Mouse (Mus musculus) neutrophil, adult 5-6 weeks (primary cell): Measurements from ENCODE around the gene Rnf227. TPM values are rescaled to one million over a fixed set of nuclear protein-coding genes. Genes with fewer than 3 reads are reported as not detected.
"Not testable (repeated sequence)": the region's sequence is repeated elsewhere in the genome, so short reads cannot be mapped to it uniquely, and the experiment has no call there.

Experiments used
- ATAC-seq: fragments of 151-379, 151-347 bp; 2 replicates; pipeline ENCODE4 v1.8.0; 2017; ENCODE audit warnings: mild to moderate bottlenecking, moderate TSS enrichment; ENCODE audit not compliant: insufficient number of reproducible peaks, poor library complexity, low FRiP score, severe bottlenecking; ENCODE audit errors: extremely low read depth
- total RNA-seq: library from RNA; stranded (forward); fragments of 200-1000 nt; gene quantifications from 2 replicates; pipeline ENCODE4 v1.2.3, GENCODE M21; 2017

Rnf227 gene
- total RNA-seq: 0.93 and 2.6 TPM in 2 replicates

GRCm38 (mm10) chr11:69340161-69341131 lies at the start of gene Rnf227:
Rnf227 (plus strand) TSS chr11:69340461.
- ATAC-seq: peak; percentile 21; the same call in 1 of the 2 replicates

DNA sequence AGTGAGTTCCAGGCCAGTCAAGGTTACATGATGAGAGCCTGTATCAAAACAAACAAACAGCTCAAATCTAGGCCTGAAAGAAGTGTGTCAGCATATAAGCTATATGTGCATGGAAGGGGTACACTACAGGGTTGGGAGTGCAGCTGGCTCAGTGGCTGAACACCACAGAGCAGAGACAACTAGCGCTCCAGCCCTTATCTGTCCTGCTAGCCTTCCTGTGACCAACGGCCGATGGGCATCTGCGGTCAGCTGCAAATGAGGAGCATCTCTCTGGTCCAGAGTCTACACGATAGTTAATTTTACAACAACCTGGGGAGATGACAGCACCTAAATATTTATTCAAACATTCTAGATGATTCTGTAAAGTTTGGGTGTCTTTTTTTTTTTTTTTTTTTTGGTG lies 49.1 kb upstream of the Rnf227 start:
- no peak for ATAC-seq

DNA sequence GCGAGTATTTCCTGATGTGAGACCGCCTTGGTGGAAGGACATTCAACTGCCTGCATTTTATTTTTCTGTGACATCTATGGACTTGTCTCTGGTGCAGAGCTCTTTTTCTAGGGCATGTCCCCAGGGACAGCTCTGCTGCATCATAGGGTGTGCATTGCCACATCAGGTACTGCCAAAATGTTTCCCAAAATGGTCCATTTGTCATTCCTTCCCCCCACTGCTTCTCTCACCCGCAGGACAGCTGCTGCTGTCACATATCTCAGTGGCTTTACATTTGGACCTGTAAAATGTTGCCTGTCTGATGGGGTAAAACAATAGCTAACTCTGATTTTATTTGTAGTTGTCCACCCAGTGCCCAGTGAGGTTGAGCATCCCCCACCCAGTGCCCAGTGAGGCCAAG lies 45.0 kb upstream of the Rnf227 start:
- no peak for ATAC-seq

GRCm38 (mm10) chr11:69297799-69298198 lies 42.5 kb upstream of the Rnf227 start:
- no peak for ATAC-seq

GRCm38 (mm10) chr11:69298231-69298630 lies 42.0 kb upstream of the Rnf227 start:
- ATAC-seq: no peak

DNA sequence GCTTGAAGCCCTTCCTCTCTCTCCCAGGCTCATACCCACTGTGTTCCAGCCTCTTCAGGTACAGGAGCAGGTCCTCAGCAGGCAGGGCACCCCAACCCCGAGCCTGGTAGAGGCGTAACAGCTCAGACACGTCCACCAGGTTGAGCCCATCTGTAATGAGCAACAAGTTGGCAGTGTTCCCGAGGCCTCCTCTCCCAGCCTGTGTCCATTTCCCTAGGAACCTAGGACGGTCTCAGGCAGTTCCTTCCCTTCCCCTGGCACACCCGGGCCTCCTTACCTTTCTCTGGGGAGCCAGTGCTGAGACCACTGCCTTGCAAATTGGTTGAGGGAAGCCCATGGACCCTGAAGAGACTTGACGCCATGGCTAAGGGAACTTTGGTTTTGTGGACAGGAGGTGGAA lies 37.4 kb upstream of the Rnf227 start:
- no peak for ATAC-seq

DNA sequence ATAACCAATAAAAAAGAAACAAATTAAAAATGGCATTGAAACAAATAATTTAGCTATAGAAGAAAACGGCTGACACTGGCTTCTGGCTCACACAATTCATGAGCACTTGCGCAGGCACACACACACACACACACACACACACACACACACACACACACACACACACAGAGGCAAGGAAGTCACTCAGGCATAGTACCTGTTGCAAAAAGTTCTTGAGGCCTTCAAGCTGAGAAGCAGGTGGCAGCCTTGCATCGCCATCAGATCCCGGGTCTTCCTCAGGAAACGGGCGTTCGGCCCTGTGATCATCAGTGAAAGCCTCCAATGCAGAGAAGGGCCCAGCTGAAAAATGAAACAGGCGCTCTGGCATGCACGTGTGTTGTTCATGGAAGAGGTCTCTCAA lies 35.0 kb upstream of the Rnf227 start:
- peak; percentile 70; the same call in 1 of the 2 replicates for ATAC-seq

GRCm38 (mm10) chr11:69306039-69306438 lies 34.2 kb upstream of the Rnf227 start:
- no peak for ATAC-seq

GRCm38 (mm10) chr11:69311266-69311665 lies 29.0 kb upstream of the Rnf227 start:
- no peak for ATAC-seq

GRCm38 (mm10) chr11:69316361-69316760 lies 23.9 kb upstream of the Rnf227 start:
- no peak for ATAC-seq

DNA sequence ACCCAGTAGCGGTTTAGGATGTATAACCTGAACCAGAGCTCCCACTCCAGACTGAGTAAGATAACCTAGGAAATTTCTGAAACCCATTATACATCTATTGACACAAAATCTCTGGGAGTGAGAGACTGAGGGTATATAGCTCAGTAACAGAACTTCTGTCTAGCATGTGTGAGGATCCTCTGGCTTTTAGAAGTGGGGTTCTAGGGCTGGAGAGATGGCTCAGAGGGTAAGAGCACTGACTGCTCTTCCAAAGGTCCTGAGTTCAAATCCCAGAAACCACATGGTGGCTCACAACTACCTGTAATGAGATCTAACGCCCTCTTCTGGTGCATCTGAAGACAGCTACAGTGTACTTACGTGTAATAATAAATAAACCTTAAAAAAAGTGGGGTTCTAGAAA lies 22.3 kb upstream of the Rnf227 start:
- not testable (repeated sequence) for ATAC-seq

DNA sequence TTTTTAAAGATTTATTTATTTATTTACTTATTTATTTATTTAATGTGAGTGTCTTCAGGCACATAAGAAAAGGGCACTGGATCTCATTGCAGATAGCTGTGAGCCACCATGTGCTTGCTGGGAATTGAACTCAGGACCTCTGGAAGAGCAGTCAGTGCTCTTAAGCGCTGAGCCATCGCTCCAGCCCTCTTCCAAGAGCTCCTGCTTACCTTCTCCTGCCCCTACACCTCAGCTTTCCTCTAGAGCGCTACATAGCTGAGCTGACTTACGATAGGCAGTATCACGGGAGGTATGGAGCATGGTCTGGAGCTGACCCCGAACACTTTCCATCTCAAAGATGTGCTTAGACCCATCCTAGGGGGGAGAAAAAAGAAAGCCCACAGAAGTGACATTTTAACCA lies 18.7 kb upstream of the Rnf227 start:
- no peak for ATAC-seq

- no peak for ATAC-seq
Observed at GRCm38 (mm10) chr11:69322010-69322409, 18.3 kb upstream of the Rnf227 start.

DNA sequence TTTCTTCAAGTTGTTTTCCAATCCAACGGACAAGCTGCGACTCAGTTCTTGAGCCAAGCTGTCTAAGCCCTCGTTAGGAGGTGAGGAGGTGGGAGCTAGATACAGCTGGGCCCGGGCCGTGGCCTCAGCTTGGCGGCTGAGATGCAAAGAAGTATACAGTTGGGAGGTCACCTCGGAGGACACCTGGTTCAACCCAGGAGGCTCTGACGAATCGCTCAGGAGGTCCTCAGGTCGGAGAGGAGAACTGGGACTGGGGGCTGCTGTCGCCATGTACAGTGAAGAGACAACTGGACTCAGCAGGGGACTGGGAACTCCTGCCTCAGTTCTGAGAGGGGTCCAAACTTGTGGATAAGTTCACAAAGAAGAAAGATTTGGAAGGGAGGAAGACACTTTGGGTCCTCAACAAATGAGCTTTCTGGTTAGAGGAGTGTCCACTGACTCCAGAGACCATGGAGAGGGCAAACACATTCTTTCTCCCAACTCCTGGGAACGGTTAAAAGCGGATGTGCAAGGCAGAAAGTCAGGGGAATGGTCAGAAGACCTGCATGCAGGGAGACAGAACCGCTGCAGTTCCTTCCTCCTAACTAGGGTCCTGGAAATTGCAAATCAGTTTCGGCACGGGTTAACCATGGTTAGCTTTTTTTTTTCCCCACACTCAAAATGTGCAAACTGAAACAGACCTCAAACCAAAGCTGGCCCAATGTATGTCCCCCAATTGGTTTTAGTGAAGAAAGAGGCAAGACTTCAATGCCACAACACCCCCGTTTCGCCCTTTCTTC lies 17.4 kb upstream of the Rnf227 start:
- no peak for ATAC-seq

DNA sequence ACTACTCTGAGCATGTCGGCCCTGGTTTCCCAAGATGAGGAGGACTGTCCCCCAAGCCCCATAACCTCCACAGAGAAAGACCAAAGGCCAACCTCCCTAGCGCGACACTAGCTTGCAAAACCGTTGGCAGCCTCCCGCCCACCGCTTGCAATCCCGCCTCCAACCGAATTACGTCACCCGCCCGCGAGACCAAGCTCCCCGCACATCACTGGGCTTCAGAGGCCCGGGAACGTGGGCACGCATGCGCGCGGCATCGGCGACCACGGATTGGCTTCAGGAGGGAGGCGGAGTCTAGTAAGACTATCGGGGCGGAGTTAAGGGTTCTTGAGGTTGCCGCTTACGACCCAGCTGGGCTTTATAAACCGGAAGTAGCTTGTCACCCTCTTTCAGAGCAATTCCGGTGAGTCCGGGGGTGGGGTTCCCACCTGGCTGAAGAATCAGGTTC lies 16.6 kb upstream of the Rnf227 start, which contains the start of the genes Cntrob and Trappc1:
Gene Cntrob (minus strand): TSS at position 109 of the 445 bp plus-strand sequence.
Gene Trappc1 (plus strand): TSS at position 314 of the 445 bp plus-strand sequence.
- peak; percentile 84 for ATAC-seq

- ATAC-seq: no peak
Observed at GRCm38 (mm10) chr11:69324749-69325148, 15.5 kb upstream of the Rnf227 start.

DNA sequence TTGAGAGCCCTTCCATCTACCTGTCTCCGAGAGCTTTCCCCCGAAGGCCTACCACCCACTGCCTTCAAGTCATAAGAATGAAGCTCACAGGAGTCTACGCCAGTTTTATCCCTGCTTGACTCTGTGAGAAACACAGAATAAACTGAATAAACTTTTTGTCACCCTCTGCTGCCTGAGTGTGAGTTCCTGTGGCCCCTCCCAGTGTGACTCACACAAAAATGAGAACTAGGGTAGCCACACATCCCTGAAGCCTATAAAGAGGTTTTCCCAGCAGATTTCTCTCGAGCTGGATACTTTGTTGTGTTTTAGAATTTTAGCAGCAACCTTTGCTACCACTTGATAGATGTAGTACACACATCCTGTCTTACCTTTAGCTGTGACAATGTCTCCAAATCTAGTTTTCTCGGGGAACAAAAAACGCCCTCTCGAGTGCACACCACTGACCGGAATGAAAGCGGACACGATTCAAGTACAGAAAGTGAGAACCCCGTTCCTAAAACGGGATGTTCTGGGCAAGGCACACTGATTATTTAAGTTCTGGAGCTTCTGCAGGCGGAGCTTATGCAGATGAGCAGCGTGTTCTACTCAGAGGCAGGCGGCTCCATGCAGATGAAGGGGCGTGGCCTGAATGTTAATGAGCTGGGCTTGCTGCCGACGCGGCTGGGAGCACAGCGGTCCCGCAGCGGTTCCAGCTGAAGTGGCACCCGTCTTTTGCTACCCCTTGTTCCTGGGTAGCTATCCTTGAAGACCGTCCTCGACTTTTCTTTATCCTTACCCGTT lies 14.4 kb upstream of the Rnf227 start, which contains the start of gene Kcnab3:
Gene Kcnab3 (plus strand): TSS at position 631 of the 780 bp plus-strand sequence.
- ATAC-seq: peak; percentile 70

DNA sequence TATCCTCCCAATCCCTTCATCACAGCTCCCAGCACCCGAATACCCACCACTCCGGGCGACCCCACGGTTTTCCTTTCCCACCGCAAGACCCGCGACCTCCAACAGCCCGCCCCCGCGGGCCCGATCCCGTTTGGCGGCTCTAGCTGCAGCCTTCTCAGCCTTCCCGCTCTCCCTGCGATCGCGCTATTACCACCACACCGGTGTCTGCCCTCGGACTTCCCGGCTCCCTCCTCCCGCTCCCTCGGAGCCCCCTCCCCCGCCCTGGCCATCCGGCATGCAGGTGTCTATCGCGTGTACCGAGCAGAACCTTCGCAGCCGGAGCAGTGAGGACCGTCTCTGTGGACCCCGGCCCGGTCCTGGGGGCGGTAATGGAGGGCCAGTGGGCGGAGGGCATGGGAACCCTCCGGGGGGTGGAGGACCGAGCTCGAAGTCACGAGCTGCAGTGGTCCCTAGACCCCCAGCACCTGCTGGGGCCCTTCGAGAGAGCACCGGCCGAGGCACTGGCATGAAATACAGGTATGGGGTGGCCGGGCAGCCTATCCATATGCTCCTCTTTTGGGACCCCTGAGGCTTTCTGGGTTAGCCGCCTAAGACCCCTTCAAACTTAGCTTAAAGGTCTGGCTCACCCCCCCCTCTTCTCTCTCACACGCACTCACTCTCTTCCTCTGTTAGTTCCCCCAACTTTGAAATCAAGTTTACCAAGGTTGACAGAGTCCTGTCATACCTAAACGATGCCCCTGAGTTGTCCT lies 13.7 kb upstream of the Rnf227 start:
- no peak for ATAC-seq
